Comparison of ENCODE assay signal across 9 mouse cellular contexts in the genomic region with DNA sequence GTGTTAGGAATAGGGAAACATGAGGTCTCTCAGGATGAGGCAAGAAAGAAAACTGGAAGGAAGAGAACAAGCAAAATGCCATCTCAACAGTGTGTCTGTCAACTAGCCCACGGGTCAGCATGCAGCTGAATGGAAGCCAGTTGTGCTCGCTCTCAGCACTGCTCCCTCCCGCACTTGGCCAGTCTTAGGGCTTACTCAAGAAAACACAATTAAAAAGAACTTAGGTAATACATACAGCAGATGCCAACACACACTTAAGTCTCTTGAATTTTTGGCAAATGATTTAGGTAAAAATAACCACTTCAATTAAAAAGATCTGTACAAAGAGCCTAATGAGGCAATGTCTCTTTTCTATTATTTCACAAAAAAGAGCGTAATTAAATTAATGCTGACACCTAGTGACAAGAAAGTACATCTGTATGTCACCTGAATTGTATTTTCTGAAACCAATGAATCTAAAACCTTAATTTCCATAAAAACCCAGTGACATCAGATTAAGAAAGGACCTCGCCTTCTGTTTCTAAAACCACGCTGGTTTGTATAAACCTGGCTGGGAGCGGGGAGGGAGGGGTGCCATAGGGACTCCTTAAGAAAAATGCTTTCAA. TPM values are rescaled to one million over a fixed set of nuclear protein-coding genes. Genes with fewer than 3 reads are reported as not detected.
A peak's percentile ranks its signal among the peaks of the same experiment; 100 is the strongest.
DNase-seq lines count a peak whose midpoint lies in the region; ATAC-seq and TF ChIP-seq lines count a peak whose summit lies in the region.
"Had no signal": no experiment of that assay in that cellular context is flagged by ENCODE, and none has a peak within 500 bp of the region (broad histone marks: within the 10 kb centered on the region; RNA-seq: fewer than 3 reads in every experiment).

No protein-coding gene starts in this region.

- 76% methylated on average over 7 of the region's 7 CpGs for WGBS in lung, embryonic 16.5 days
- WGBS in hindbrain, embryonic 15.5 days, result 42% methylated on average over 7 of the region's 7 CpGs
- WGBS in olfactory bulb, adult 2 months, result 34% methylated on average over 7 of the region's 7 CpGs

- H3K27me3 ChIP-seq in lung, embryonic 16.5 days (ENCODE audit: control insufficient read depth, insufficient read depth, low read depth, low read length), result no peaks in the 10 kb centered on the region
- H3K27me3 ChIP-seq in hindbrain, embryonic 15.5 days, result no peaks in the 10 kb centered on the region

- no peak for DNase-seq in lung, postnatal 4 days
- peak; percentile 68 to 79 for DNase-seq in cerebellum, postnatal 25 days
- no peak for DNase-seq in layer of hippocampus, postnatal 14 days (ENCODE audit: low spot score in 2 of 2)
- DNase-seq: heart, adult 18-20 months had no signal

- no peaks in the 10 kb centered on the region for H3K36me3 ChIP-seq in lung, embryonic 16.5 days (ENCODE audit: control insufficient read depth, insufficient read depth, low read length)
- no peaks in the 10 kb centered on the region for H3K36me3 ChIP-seq in hindbrain, embryonic 15.5 days

- no peaks in the 10 kb centered on the region for H3K9me3 ChIP-seq in lung, embryonic 16.5 days (ENCODE audit: control insufficient read depth, low read length)
- no peaks in the 10 kb centered on the region for H3K9me3 ChIP-seq in hindbrain, embryonic 15.5 days

- H3K4me1 ChIP-seq in lung, embryonic 16.5 days (replicated peaks; ENCODE audit: control insufficient read depth, insufficient read depth, low read length), result peaks cover 13% of the 10 kb centered on the region
- H3K4me1 ChIP-seq in hindbrain, embryonic 15.5 days (replicated peaks), result peaks cover 30% of the 10 kb centered on the region
- H3K4me1 ChIP-seq in olfactory bulb, adult 2 months (ENCODE audit: control insufficient read depth, insufficient read depth, low read length), result peaks cover 8% of the 10 kb centered on the region

- no peak overlapping the region for H3K9ac ChIP-seq in lung, embryonic 16.5 days (ENCODE audit: low read length)
- H3K9ac ChIP-seq in hindbrain, embryonic 15.5 days, result peak overlapping the region; percentile 96

- TF ChIP-seq POLR2A in olfactory bulb, adult 2 months (IDR thresholded peaks at IDR 0.05; ENCODE audit: insufficient read depth, low read depth, low read length), result no peak

- no peak overlapping the region for H3K27ac ChIP-seq in lung, embryonic 16.5 days (ENCODE audit: low read length)
- no peak overlapping the region for H3K27ac ChIP-seq in hindbrain, embryonic 15.5 days (replicated peaks)
- H3K27ac ChIP-seq in olfactory bulb, adult 2 months (ENCODE audit: insufficient read depth, low read depth, low read length), result no peak overlapping the region

- no peak for TF ChIP-seq CTCF in olfactory bulb, adult 2 months (IDR thresholded peaks at IDR 0.05; ENCODE audit: insufficient read depth, low read depth, low read length)

- peak overlapping the region; percentile 94; the same call in 1 of the 2 replicates for H3K4me2 ChIP-seq in lung, embryonic 16.5 days (ENCODE audit: low read depth, low read length)
- peak overlapping the region; percentile 68 for H3K4me2 ChIP-seq in hindbrain, embryonic 15.5 days

- no peak for ATAC-seq in lung, embryonic 16.5 days (ENCODE audit: low read depth)
- ATAC-seq in hindbrain, embryonic 15.5 days (ENCODE audit: low FRiP score, low read depth), result no peak
- ATAC-seq in megakaryocyte progenitor cell, adult 5-6 weeks (replicated peaks; ENCODE audit: poor library complexity), result no peak
- ATAC-seq in megakaryocyte, adult 5-6 weeks (ENCODE audit: poor library complexity, severe bottlenecking), result no peak

- H3K4me3 ChIP-seq in lung, embryonic 16.5 days (ENCODE audit: low read length), result no peak overlapping the region
- peak overlapping the region; percentile 94 for H3K4me3 ChIP-seq in hindbrain, embryonic 15.5 days
- H3K4me3 ChIP-seq in olfactory bulb, adult 2 months (ENCODE audit: insufficient read depth, low read depth, low read length), result peak overlapping the region; percentile 20; the same call in 1 of the 2 replicates

RNA-seq across cellular contexts. Expression of a gene that starts 2.4 kb away (rescaled TPM):
- 19.9 and 21.7 TPM in 2 replicates for polyA plus RNA-seq in lung, embryonic 16.5 days (2015; fragmentation: Nextera tagmentation; extraction: Ambion mirVana)
- polyA plus RNA-seq in hindbrain, embryonic 15.5 days (2015; fragmentation: Nextera tagmentation; extraction: Ambion mirVana), result 23.0 and 24.2 TPM in 2 replicates
- not detected in 2 replicates for polyA plus RNA-seq in olfactory bulb, adult 2 months (2012; ENCODE audit: insufficient read depth, insufficient read length, low replicate concordance, missing spikeins)
- total RNA-seq in megakaryocyte progenitor cell, adult 5-6 weeks (2015), result 14.2 and 14.3 TPM in 2 replicates
- 10.8 and 12.7 TPM in 2 replicates for total RNA-seq in megakaryocyte progenitor cell, adult 5-6 weeks (2017)
- 20.8 and 23.8 TPM in 2 replicates for total RNA-seq in megakaryocyte, adult 5-6 weeks (2015)
- 21.2 and 23.3 TPM in 2 replicates for total RNA-seq in megakaryocyte, adult 5-6 weeks (2017)
- total RNA-seq in layer of hippocampus, postnatal 14 days (2021), result 10 to 100 TPM; 40.6 to 45.2 TPM

RNA-seq across cellular contexts. Expression of a gene that starts 56.5 kb away (rescaled TPM):
- polyA plus RNA-seq in lung, embryonic 16.5 days (2015; fragmentation: Nextera tagmentation; extraction: Ambion mirVana), result 137 and 140 TPM in 2 replicates
- polyA plus RNA-seq in hindbrain, embryonic 15.5 days (2015; fragmentation: Nextera tagmentation; extraction: Ambion mirVana), result 87.1 and 87.8 TPM in 2 replicates
- polyA plus RNA-seq in olfactory bulb, adult 2 months (2012; ENCODE audit: insufficient read depth, insufficient read length, low replicate concordance, missing spikeins), result not detected in 2 replicates
- 70.1 and 75.7 TPM in 2 replicates for total RNA-seq in megakaryocyte progenitor cell, adult 5-6 weeks (2015)
- 27.7 and 33.6 TPM in 2 replicates for total RNA-seq in megakaryocyte progenitor cell, adult 5-6 weeks (2017)
- 417 and 430 TPM in 2 replicates for total RNA-seq in megakaryocyte, adult 5-6 weeks (2015)
- total RNA-seq in megakaryocyte, adult 5-6 weeks (2017), result 194 and 208 TPM in 2 replicates
- total RNA-seq in layer of hippocampus, postnatal 14 days (2021), result 10 to 100 TPM; 80.8 to 93.6 TPM

Comparison
In these comparisons a context has a peak if more than half of its experiments do, and no peak if none do; other contexts are left out.
1. DNase-seq: peak in cerebellum, postnatal 25 days (2 of 2); none in lung, postnatal 4 days (0 of 2) and layer of hippocampus, postnatal 14 days (0 of 2).